Mouse (Mus musculus) activated CD4-positive, CD25-positive, alpha-beta regulatory T cell (primary cell): ENCODE results near the gene Olfr1046. TPM values are rescaled to one million over a fixed set of nuclear protein-coding genes. Genes with fewer than 3 reads are reported as not detected.

ENCODE experiments used
- polyA plus RNA-seq, 2 experiments: library from polyadenylated mRNA; unstranded; fragments of 100-300 nt; shearing (Covaris generic); gene quantifications; one replicate each; pipeline ENCODE4 v1.2.1; 2017

Olfr1046 gene
- under 1 TPM in 1 of 2 experiments, not detected in 1; 0.17 TPM for polyA plus RNA-seq

DNA sequence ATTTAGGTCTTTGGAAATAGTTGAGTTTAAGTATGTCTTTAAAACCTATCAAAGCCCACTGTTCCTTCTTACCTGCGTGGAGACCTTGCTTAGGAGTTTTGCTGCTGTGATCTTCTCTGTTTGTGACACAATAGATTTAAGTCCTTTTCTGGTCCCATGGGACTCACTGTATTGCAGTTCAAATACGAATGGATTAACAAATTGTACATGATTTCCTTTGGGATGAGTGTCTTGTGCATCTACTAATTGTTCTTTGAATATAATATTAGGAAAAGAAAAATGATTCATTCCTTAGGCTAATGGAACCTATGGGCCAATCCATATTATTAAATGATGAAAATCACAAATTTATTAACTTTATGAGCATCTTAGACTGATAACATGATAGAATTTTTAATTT is at the start of gene Olfr1046:
Gene Olfr1046 (minus strand): TSS at position 101 of the 400 bp plus-strand sequence.

DNA sequence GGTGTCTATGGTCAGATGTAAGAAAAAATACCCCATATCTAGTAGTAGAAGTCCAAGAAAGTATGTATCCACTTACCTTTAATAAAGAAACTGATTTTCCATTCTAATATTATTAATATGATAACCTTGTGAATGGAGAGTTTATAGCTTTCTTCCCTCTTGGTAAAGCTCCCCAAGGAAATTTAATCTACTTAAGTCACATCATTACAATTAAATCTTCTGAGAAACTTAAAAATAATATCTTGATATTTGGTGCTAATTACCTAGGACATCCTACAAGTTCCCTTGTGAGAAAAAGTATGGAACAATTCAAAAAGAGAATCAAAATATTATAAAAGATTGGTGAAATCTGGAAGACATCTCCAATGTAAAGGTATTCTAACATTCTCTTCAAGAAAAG is 39.1 kb upstream of the Olfr1046 start, which contains the start of gene Olfr1049:
Gene Olfr1049 (minus strand): TSS at position 101 of the 400 bp plus-strand sequence.

DNA sequence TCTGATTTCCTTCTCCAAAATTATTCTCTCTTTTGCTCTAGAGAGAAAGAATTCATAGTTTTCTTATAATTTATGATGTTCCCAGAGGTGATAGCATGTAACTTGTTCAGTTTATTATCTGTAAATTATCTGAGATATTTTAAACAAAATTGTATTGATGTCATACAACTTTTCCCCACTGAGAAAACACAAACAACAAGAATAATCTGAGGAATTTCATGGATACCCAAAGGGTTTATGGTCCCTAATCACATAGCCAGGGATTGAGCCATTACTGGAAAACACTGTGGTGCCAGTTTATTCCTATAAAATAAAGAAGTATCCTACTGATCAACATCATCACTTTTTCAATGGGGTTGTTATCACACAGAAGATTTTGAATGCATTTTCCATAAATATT is 21.1 kb upstream of the Olfr1046 start, which contains the start of gene Olfr1048:
Gene Olfr1048 (minus strand): TSS at position 101 of the 400 bp plus-strand sequence.

DNA sequence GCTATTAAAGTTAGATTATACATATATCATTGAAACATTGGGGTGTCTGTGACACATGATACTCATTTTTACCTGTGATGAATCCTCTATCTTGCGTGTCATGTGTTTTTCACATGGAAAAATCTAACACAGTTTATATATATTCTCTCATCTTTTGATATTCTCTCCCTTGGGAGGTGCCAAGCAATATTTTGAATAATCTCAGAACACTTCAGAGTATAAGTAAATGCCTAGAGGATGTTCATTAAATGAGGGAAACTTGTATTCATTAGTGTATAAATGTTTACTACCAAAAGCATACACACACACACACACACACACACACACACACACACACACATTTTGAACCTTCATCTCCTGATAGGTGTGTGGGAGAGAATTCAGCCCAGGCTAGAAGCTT is 12.2 kb upstream of the Olfr1046 start, which contains the start of gene Olfr1047:
Gene Olfr1047 (minus strand): TSS at position 101 of the 400 bp plus-strand sequence.

DNA sequence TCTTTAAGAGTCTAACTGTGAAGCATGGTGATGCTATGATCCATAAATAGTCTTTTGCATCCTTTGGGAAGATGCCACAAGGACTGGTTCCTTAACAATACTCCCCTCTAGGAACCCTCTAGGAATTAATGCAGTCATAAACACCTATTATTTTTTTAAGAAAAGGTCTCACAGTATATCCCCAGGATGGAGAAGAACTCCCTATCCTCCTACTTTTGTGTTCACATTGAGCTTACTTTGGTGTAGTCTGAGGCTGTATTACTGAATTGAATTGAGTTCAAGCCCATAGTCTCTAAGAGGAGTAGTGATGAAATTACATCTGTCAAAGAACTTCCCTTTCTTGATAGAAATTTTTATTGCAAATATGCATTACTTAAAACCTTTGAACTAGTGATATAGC is 16.2 kb downstream of the Olfr1046 start, which contains the start of gene Olfr1045:
Gene Olfr1045 (minus strand): TSS at position 101 of the 400 bp plus-strand sequence.

DNA sequence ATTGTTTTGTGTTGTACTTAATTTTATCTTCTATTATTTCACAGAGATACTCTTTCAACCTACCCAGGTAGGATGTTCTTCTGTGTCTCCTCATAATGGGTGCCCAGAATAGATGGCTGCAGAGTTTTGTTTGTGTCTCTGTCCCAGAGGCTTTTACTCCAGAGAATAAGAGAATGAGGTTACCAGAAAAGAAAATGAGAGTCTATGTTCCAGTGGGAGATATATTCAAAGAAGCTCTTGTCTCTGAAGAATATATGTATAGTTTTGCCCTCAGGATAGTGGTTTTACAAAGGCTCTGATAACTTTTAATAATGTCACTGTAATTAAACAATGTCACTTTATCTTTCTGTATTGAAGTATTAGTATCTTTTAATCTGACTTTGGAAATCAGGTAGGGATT is 33.5 kb downstream of the Olfr1046 start, which contains the start of gene Olfr52:
Gene Olfr52 (minus strand): TSS at position 101 of the 400 bp plus-strand sequence.

DNA sequence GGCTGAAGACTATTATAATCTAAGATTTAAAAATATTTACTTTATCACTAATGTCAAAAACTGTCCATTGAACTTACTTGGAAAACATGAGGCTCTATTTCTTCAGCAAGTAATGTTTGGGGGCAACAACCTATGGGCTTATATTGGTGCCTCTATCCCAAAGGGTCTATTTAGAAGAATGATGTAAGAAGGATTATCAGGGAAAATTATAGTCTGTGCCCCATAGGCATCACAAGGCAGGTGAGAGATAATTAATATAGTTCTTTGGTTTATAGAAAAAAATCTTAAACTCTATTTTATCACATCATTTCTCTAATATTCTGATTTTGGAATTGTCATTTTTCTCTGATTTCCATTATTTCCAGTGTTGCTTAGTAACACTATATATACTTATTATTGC is 41.4 kb downstream of the Olfr1046 start, which contains the start of gene Olfr1044:
Gene Olfr1044 (minus strand): TSS at position 101 of the 400 bp plus-strand sequence.

DNA sequence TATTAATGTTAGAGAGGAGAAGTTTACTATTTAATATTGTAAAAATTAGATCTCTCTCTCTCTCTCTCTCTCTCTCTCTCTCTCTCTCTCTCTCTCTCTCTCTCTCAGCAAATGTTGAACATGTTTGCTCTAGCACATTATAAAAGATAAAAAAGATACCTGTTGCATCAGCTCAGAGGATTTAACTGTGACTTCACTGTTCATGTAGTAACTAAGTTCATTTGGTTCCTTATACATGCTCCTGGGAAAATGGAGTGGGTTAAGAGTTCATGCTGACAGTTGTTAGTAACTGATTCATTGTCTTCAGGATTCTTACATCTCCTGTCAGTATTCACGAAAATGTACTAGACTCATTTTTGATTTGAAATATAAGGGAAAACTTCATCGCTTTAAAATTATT is 51.7 kb downstream of the Olfr1046 start, which contains the start of gene Olfr1043:
Gene Olfr1043 (minus strand): TSS at position 101 of the 400 bp plus-strand sequence.

Other genes with a start within 250 kb of the Olfr1046 start
- gene Olfr1029, start 245.4 kb downstream of the Olfr1046 start, polyA plus RNA-seq, result under 1 TPM in 1 of 2 experiments, not detected in 1; 0.45 TPM
- gene Olfr1030, start 240.0 kb downstream of the Olfr1046 start, polyA plus RNA-seq, result under 1 TPM in 1 of 2 experiments, not detected in 1; 1.00 TPM
- not detected for gene Olfr1031, start 229.0 kb downstream of the Olfr1046 start, polyA plus RNA-seq
- not detected for gene Olfr1032, start 213.8 kb downstream of the Olfr1046 start, polyA plus RNA-seq
- gene Olfr1033, start 198.7 kb downstream of the Olfr1046 start, polyA plus RNA-seq, result 1 to 10 TPM; 1.7 to 3.3 TPM
- gene Olfr1034, start 173.5 kb downstream of the Olfr1046 start, polyA plus RNA-seq, result under 1 TPM in 1 of 2 experiments, not detected in 1; 0.07 TPM
- not detected for gene Olfr1036, start 145.3 kb downstream of the Olfr1046 start, polyA plus RNA-seq
- gene Olfr1037, start 131.9 kb downstream of the Olfr1046 start, polyA plus RNA-seq, result not detected
- gene Olfr1039, start 83.4 kb downstream of the Olfr1046 start, polyA plus RNA-seq, result not detected
- gene Olfr1040, start 72.6 kb downstream of the Olfr1046 start, polyA plus RNA-seq, result not detected
- under 1 TPM; 0.11 to 0.16 TPM for gene Olfr1042, start 57.5 kb downstream of the Olfr1046 start, polyA plus RNA-seq
- gene Olfr1043, start 51.8 kb downstream of the Olfr1046 start, polyA plus RNA-seq, result under 1 TPM; 0.13 to 0.81 TPM
- gene Olfr1044, start 41.5 kb downstream of the Olfr1046 start, polyA plus RNA-seq, result under 1 TPM in 1 of 2 experiments, not detected in 1; 0.49 TPM
- 1 to 10 TPM in 1 of 2 experiments, not detected in 1; 1.2 TPM for gene Olfr52, start 33.6 kb downstream of the Olfr1046 start, polyA plus RNA-seq
- gene Olfr1045, start 16.3 kb downstream of the Olfr1046 start, polyA plus RNA-seq, result under 1 TPM in 1 of 2 experiments, not detected in 1; 0.43 TPM
- not detected for gene Olfr1047, start 12.1 kb upstream of the Olfr1046 start, polyA plus RNA-seq
- under 1 TPM in 1 of 2 experiments, not detected in 1; 0.39 TPM for gene Olfr1048, start 21.0 kb upstream of the Olfr1046 start, polyA plus RNA-seq
- gene Olfr1049, start 39.0 kb upstream of the Olfr1046 start, polyA plus RNA-seq, result not detected
- gene Olfr1051, start 59.8 kb upstream of the Olfr1046 start, polyA plus RNA-seq, result not detected
- gene Olfr1052, start 73.1 kb upstream of the Olfr1046 start, polyA plus RNA-seq, result not detected
- not detected for gene Olfr1053, start 96.0 kb upstream of the Olfr1046 start, polyA plus RNA-seq
- gene Olfr1054, start 116.1 kb upstream of the Olfr1046 start, polyA plus RNA-seq, result not detected
- not detected for gene Olfr1055, start 131.0 kb upstream of the Olfr1046 start, polyA plus RNA-seq
- gene Olfr1056, start 143.2 kb upstream of the Olfr1046 start, polyA plus RNA-seq, result not detected
- gene Olfr1057, start 159.1 kb upstream of the Olfr1046 start, polyA plus RNA-seq, result not detected
- under 1 TPM in 1 of 2 experiments, not detected in 1; 0.29 TPM for gene Olfr1058, start 169.2 kb upstream of the Olfr1046 start, polyA plus RNA-seq
- gene Olfr1061, start 194.7 kb upstream of the Olfr1046 start, polyA plus RNA-seq, result not detected
- not detected for gene Olfr1062, start 207.4 kb upstream of the Olfr1046 start, polyA plus RNA-seq
- under 1 TPM in 1 of 2 experiments, not detected in 1; 0.34 TPM for gene Olfr1065, start 231.3 kb upstream of the Olfr1046 start, polyA plus RNA-seq
- not detected for gene Olfr1066, start 237.0 kb upstream of the Olfr1046 start, polyA plus RNA-seq